Mouse (Mus musculus): ENCODE results near the gene Ptk7. TPM values are rescaled to one million over a fixed set of nuclear protein-coding genes. Genes with fewer than 3 reads are reported as not detected.

Ptk7 gene
- 11.9 and 15.8 TPM in 2 replicates for polyA plus RNA-seq (2012; rRNA removed)

DNA sequence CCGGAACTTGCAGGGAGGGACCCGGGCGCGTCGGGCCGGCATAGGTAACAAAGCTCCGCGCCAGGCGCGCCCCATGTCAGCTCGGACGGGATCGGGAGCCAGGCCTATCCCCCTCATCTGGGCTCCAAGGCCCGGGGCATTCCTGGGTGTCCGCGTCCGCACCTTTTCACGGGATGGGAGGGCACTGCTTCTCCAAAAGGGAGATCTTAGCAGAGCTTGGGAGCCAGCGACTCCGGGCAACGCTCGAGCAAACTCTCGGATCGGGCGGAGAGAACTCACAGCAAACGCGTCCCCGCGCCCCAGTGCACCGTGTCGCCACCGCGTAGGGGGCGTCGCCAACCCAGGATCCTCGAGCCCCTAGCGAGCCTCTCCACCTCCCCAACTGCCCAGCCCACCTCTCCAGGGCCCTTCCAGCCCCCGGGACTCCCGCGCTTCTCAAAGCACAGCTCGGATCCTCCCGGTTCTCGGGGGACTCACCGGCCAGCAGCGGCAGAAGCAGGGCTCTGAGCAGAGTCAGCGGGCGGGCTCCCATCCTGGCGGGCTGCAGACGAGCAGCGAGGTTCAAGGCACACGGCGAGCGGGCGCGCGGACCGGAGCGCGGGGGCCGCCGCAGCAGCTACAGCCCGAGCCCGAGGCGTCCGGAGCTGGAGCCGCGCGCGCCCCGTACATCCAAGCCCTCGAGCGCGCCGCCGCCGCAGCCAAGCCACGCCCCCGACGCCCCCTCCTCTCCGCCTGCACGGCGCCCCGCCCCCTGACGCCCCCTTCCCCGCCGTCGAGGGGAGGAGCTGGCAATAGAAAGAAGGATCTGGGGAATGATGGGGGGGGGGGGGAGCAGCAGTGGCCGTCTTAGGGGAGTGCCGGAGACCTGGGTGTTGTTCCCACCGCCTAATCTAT, at the start of gene Ptk7:
Ptk7 (minus strand) TSS at position 714 of the 894 bp plus-strand sequence.
- DNase-seq, result peak; percentile 66
- 0 out of 2 replicates have a peak, but pooled peaks cover 2% of the 10 kb centered on the region for H3K27me3 ChIP-seq (ENCODE audit: control insufficient read depth, insufficient read depth, low read length)
- H3K4me1 ChIP-seq (replicated peaks; ENCODE audit: control insufficient read depth, insufficient read depth, low read length), result peaks cover 19% of the 10 kb centered on the region
- H3K27ac ChIP-seq (ENCODE audit: control insufficient read depth, insufficient read depth, low read length), result no peak within 1 kb of the TSS
- no peak for TF ChIP-seq POLR2A (IDR thresholded peaks at IDR 0.05; ENCODE audit: control insufficient read depth, extremely low read depth, insufficient read depth, low read length, poor library complexity)
- no peak for TF ChIP-seq CTCF (IDR thresholded peaks at IDR 0.05; ENCODE audit: borderline replicate concordance, control insufficient read depth, extremely low read depth, insufficient read depth, low read length, poor library complexity)
- no peaks in the 10 kb centered on the region for H3K36me3 ChIP-seq (ENCODE audit: control insufficient read depth, insufficient read depth, low read length)
- peak within 1 kb of the TSS; percentile 95 for H3K4me3 ChIP-seq (ENCODE audit: control insufficient read depth, insufficient read depth, low read length)
- under 1% methylated on average over 87 of the region's 90 CpGs for WGBS

DNA sequence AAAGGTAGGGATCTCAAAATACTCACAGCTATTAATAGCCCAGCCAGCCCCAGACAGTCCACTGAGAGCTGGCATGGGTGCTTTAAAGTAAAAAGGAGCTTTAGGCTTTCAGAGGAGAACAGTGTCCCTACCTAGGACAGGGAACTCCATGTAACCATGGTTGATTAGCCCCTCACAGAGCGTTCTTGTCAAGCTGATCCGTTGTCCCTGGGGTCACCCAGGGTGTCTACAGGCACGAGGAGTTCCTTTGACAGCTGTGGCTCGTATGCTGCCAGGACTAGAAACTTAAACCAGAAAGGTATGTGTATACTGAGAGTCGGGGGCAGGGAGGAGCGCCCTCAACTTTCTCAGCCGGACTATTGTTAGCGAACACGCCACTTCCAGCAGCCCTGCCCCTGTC, 49.6 kb upstream of the Ptk7 start:
- Histone ChIP-seq H3K4me1 (replicated peaks; ENCODE audit: control insufficient read depth, insufficient read depth, low read length) (peaks cover 24% of the 10 kb centered on the region), H3K36me3 (ENCODE audit: control insufficient read depth, insufficient read depth, low read length) (peaks cover 5% of the 10 kb centered on the region; the same call in 1 of the 2 replicates), H3K4me3 (ENCODE audit: control insufficient read depth, insufficient read depth, low read length) (no peak overlapping the region), H3K27me3 (ENCODE audit: control insufficient read depth, insufficient read depth, low read length) (no peaks in the 10 kb centered on the region), H3K27ac (ENCODE audit: control insufficient read depth, insufficient read depth, low read length) (no peak overlapping the region)
- TF ChIP-seq CTCF (IDR thresholded peaks at IDR 0.05; ENCODE audit: borderline replicate concordance, control insufficient read depth, extremely low read depth, insufficient read depth, low read length, poor library complexity) (no peak), POLR2A (IDR thresholded peaks at IDR 0.05; ENCODE audit: control insufficient read depth, extremely low read depth, insufficient read depth, low read length, poor library complexity) (no peak)
- no peak for DNase-seq
- WGBS, result 88% methylated on average over 9 of the region's 9 CpGs

DNA sequence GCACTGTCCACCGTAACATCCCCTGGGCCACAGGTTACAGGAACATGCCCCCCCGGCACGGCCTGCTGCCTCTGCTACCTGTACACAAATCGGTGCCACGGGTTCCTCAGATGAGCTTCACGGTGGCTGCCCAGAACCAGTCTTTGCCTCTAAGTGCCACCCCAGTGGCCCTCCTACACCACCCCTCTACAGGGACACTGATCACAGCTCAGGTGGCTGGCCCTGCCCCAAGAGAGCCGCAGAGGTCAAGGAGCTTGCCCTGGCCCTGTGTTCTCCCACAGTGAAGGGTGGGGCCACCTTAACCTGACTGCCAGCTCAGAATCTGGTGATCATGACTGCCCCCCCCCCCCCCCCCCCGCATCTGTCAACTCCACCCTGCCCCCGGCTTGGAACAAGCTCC, 49.1 kb upstream of the Ptk7 start, which contains the start of gene Mea1:
Mea1 (plus strand) TSS at position 378 of the 400 bp plus-strand sequence.
- Histone ChIP-seq H3K36me3 (ENCODE audit: control insufficient read depth, insufficient read depth, low read length) (peaks cover 3% of the 10 kb centered on the region; the same call in 1 of the 2 replicates), H3K4me1 (replicated peaks; ENCODE audit: control insufficient read depth, insufficient read depth, low read length) (peaks cover 26% of the 10 kb centered on the region), H3K27me3 (ENCODE audit: control insufficient read depth, insufficient read depth, low read length) (no peaks in the 10 kb centered on the region), H3K27ac (ENCODE audit: control insufficient read depth, insufficient read depth, low read length) (no peak within 1 kb of the TSS), H3K4me3 (ENCODE audit: control insufficient read depth, insufficient read depth, low read length) (no peak within 1 kb of the TSS)
- no peak for DNase-seq
- no peak for TF ChIP-seq CTCF (IDR thresholded peaks at IDR 0.05; ENCODE audit: borderline replicate concordance, control insufficient read depth, extremely low read depth, insufficient read depth, low read length, poor library complexity)
- no peak for TF ChIP-seq POLR2A (IDR thresholded peaks at IDR 0.05; ENCODE audit: control insufficient read depth, extremely low read depth, insufficient read depth, low read length, poor library complexity)
- 92% methylated on average over 9 of the region's 9 CpGs for WGBS

DNA sequence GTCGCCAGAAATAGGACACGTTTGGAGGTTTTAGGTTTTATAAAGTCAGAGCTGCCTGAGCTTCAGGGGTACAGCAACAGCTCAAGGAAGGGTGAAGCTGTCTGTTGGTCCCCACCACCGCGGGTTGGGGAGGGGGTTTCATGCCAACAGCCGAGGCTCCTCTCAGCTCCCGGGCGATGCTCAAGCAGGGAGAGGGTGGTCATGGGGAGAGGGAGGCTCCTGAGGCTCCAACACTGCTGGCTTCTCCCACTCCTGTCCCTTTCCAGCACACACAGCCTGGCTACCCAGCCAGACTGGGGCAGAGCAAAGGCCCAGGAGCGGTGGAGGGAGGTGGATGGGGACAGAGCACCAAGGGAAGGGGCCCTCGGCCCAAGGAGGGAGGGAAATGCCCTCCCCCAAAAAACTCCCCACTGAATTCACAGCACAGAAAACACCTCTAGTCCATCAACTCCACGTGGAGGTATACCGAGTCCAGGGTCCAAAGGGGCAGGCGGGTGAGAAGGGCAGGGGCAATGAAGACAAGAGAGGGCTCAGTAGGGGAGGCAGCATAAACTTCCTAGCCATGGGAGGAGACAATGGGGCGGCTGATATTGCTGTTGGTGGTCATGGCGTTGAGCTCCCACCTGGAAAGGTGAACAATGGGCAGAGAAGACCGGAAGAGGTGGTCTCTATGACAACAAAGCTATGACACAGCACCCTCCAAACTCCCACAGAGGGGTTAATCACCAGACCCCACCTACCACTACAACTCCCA, 45.4 kb upstream of the Ptk7 start:
- peaks cover 10% of the 10 kb centered on the region; the same call in 1 of the 2 replicates for H3K36me3 ChIP-seq (ENCODE audit: control insufficient read depth, insufficient read depth, low read length)
- peak overlapping the region; percentile 74 for H3K4me3 ChIP-seq (ENCODE audit: control insufficient read depth, insufficient read depth, low read length)
- WGBS, result 49% methylated on average over 15 of the region's 15 CpGs
- H3K27me3 ChIP-seq (ENCODE audit: control insufficient read depth, insufficient read depth, low read length), result no peaks in the 10 kb centered on the region
- no peak overlapping the region for H3K27ac ChIP-seq (ENCODE audit: control insufficient read depth, insufficient read depth, low read length)
- DNase-seq, result no peak
- H3K4me1 ChIP-seq (replicated peaks; ENCODE audit: control insufficient read depth, insufficient read depth, low read length), result peaks cover 24% of the 10 kb centered on the region
- TF ChIP-seq CTCF (IDR thresholded peaks at IDR 0.05; ENCODE audit: borderline replicate concordance, control insufficient read depth, extremely low read depth, insufficient read depth, low read length, poor library complexity) (no peak), POLR2A (IDR thresholded peaks at IDR 0.05; ENCODE audit: control insufficient read depth, extremely low read depth, insufficient read depth, low read length, poor library complexity) (no peak)

DNA sequence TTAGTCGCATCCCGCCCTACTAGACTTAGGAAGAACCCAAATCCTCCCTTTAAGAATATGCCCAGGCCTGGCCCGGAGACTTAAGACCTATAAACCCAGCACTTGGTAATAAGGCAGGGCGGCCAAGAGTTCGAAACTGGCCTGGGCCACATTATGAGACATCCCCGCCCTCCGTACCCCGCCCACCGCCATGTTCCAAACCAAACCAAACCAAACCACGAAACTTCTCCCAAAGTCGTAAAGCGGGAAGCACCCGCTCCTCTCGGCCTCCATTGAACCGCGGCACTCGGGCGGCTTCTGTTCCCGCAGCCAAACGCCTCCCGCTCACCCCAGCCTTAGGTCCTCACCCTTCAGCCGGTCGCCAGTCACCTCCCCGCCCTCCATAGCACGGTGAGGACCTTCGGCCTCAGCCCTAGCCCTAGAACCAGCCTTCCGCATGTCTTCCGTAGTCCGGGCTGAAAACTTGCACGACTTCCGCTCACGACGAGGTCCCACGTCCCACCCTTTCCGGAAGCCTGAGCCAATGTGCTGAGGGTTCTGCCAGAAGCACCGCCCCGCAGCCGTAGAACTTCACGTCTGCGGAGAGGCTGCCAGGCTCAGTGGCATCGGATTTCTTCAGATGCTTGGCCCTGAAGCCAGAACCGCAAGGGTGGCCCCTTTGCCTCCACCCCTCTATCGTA, 44.7 kb upstream of the Ptk7 start, which contains the start of gene Rrp36:
Rrp36 (minus strand) TSS at position 503 of the 680 bp plus-strand sequence.
- under 1% methylated on average over 43 of the region's 43 CpGs for WGBS
- Histone ChIP-seq H3K4me1 (replicated peaks; ENCODE audit: control insufficient read depth, insufficient read depth, low read length) (peaks cover 17% of the 10 kb centered on the region), H3K27me3 (ENCODE audit: control insufficient read depth, insufficient read depth, low read length) (no peaks in the 10 kb centered on the region), H3K36me3 (ENCODE audit: control insufficient read depth, insufficient read depth, low read length) (peaks cover 15% of the 10 kb centered on the region; the same call in 1 of the 2 replicates), H3K4me3 (ENCODE audit: control insufficient read depth, insufficient read depth, low read length) (peak within 1 kb of the TSS; percentile 74), H3K27ac (ENCODE audit: control insufficient read depth, insufficient read depth, low read length) (no peak within 1 kb of the TSS)
- DNase-seq, result peak; percentile 89
- TF ChIP-seq POLR2A (IDR thresholded peaks at IDR 0.05; ENCODE audit: control insufficient read depth, extremely low read depth, insufficient read depth, low read length, poor library complexity) (peak; percentile 78), CTCF (IDR thresholded peaks at IDR 0.05; ENCODE audit: borderline replicate concordance, control insufficient read depth, extremely low read depth, insufficient read depth, low read length, poor library complexity) (0 out of 2 replicates have a peak, but pooled peaks have one; percentile 40)
